Mouse (Mus musculus) lung, adult 2 months (tissue): ENCODE results near the gene Hyal3.

ENCODE experiments used
- CTCF ChIP-seq: fragments of 200-500 bp; IDR thresholded peaks from 2 replicates; pipeline ENCODE4 v1.5.1; 2011; ENCODE audit warnings: mild to moderate bottlenecking, low read length, control low read depth; ENCODE audit not compliant: insufficient read depth
- POLR2A ChIP-seq: fragments of 200-500 bp; IDR thresholded peaks from 2 replicates; pipeline ENCODE4 v1.6.1; 2011; ENCODE audit warnings: low read depth, mild to moderate bottlenecking, control low read depth, low read length, borderline replicate concordance; ENCODE audit errors: extremely low read depth

DNA sequence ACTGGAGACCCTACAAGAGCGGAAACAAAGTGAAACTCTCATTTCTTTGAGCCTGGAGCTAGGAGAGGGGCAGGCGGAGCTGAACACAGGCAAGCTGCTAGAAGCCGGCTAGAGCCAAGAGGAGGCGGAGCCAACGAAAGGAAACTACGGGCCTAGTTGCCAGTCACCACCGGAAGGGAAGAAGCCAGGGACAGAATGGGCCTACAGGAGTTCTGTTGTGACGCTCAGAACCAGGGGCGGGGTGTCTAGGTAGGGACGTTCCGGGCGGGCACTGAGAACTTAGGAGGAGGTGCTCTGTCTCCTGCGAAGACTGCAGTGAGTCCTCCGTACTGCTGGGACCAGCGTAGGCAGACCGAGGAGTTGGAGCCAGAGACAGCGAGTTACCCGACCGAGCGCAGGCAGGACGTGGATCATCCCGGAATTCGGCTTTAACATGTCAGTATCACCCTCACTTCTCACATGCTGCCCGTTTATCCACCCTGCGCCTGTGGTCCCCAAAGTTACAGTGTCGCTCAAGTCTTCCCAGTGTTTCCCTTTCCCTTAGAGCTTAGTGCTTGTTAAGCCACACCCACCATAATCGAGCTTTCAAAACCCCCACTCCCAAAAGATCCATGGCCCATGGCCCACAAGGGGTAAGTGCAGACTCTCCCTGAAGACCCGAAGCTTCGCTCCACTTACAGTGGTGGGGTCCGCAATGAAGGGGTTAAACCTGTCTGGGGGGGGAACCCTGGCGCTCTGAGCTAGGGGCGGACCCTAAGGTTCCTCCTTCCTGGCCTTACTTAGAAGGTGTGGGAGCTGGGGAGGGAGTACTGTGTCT lies at the start of gene Hyal3:
- no peak for TF ChIP-seq CTCF
- TF ChIP-seq POLR2A: peak; percentile 96; the same call in 1 of the 2 replicates
